Comparison of ENCODE assay signal across 16 mouse cellular contexts in genomic region chr3:153556621-153557020, GRCm38 (mm10).
A peak's percentile ranks its signal among the peaks of the same experiment; 100 is the strongest.
DNase-seq lines count a peak whose midpoint lies in the region; ATAC-seq and TF ChIP-seq lines count a peak whose summit lies in the region.
"Had no signal": no experiment of that assay in that cellular context is flagged by ENCODE, and none has a peak within 500 bp of the region (broad histone marks: within the 10 kb centered on the region; RNA-seq: fewer than 3 reads in every experiment).

No protein-coding gene starts in this region.

- H3K4me3 ChIP-seq in forebrain, postnatal 0 days (ENCODE audit: low read depth, low read length) = no peak overlapping the region
- no peak overlapping the region for H3K4me3 ChIP-seq in forebrain, embryonic 15.5 days
- no peak overlapping the region for H3K4me3 ChIP-seq in hindbrain, postnatal 0 days (ENCODE audit: low read length)
- H3K4me3 ChIP-seq in hindbrain, embryonic 10.5 days = no peak overlapping the region
- H3K4me3 ChIP-seq: embryonic facial prominence, embryonic 12.5 days; midbrain, embryonic 15.5 days had no signal

- TF ChIP-seq CTCF in forebrain, postnatal 0 days (IDR thresholded peaks at IDR 0.05; ENCODE audit: low read depth) = no peak
- TF ChIP-seq CTCF in hindbrain, postnatal 0 days (IDR thresholded peaks at IDR 0.05; ENCODE audit: low read depth) = no peak

- H3K9ac ChIP-seq in forebrain, postnatal 0 days = no peak overlapping the region
- no peak overlapping the region for H3K9ac ChIP-seq in forebrain, embryonic 15.5 days (replicated peaks)
- H3K9ac ChIP-seq in hindbrain, postnatal 0 days (replicated peaks; ENCODE audit: low read length) = no peak overlapping the region
- H3K9ac ChIP-seq: embryonic facial prominence, embryonic 12.5 days; hindbrain, embryonic 14.5 days; midbrain, embryonic 15.5 days had no signal

- H3K4me1 ChIP-seq in forebrain, postnatal 0 days (ENCODE audit: insufficient read depth) = no peaks in the 10 kb centered on the region
- no peaks in the 10 kb centered on the region for H3K4me1 ChIP-seq in forebrain, embryonic 15.5 days
- 0 out of 2 replicates have a peak, but pooled peaks cover 3% of the 10 kb centered on the region for H3K4me1 ChIP-seq in hindbrain, postnatal 0 days (ENCODE audit: insufficient read depth, low read length)
- no peaks in the 10 kb centered on the region for H3K4me1 ChIP-seq in hindbrain, embryonic 10.5 days (replicated peaks)
- H3K4me1 ChIP-seq: embryonic facial prominence, embryonic 12.5 days; midbrain, embryonic 15.5 days had no signal

- H3K36me3 ChIP-seq in forebrain, postnatal 0 days (ENCODE audit: insufficient read depth) = no peaks in the 10 kb centered on the region
- H3K36me3 ChIP-seq in forebrain, embryonic 15.5 days = no peaks in the 10 kb centered on the region
- H3K36me3 ChIP-seq in hindbrain, postnatal 0 days (ENCODE audit: insufficient read depth, low read length) = no peaks in the 10 kb centered on the region
- H3K36me3 ChIP-seq in hindbrain, embryonic 10.5 days = 0 out of 2 replicates have a peak, but pooled peaks cover 2% of the 10 kb centered on the region
- H3K36me3 ChIP-seq: embryonic facial prominence, embryonic 12.5 days; midbrain, embryonic 15.5 days had no signal

- 61% methylated on average over 11 of the region's 11 CpGs for WGBS in forebrain, postnatal 0 days
- WGBS in forebrain, embryonic 15.5 days = 70% methylated on average over 11 of the region's 11 CpGs
- WGBS in hindbrain, postnatal 0 days = 43% methylated on average over 11 of the region's 11 CpGs
- WGBS in hindbrain, embryonic 10.5 days = 78% methylated on average over 11 of the region's 11 CpGs

- H3K27me3 ChIP-seq in forebrain, postnatal 0 days (ENCODE audit: insufficient read depth, low read length) = no peaks in the 10 kb centered on the region
- no peaks in the 10 kb centered on the region for H3K27me3 ChIP-seq in forebrain, embryonic 15.5 days
- no peaks in the 10 kb centered on the region for H3K27me3 ChIP-seq in hindbrain, postnatal 0 days (ENCODE audit: insufficient read depth, low read length)
- H3K27me3 ChIP-seq in hindbrain, embryonic 10.5 days (ENCODE audit: insufficient read depth, poor library complexity, severe bottlenecking) = no peaks in the 10 kb centered on the region
- H3K27me3 ChIP-seq: embryonic facial prominence, embryonic 12.5 days; midbrain, embryonic 15.5 days had no signal

- ATAC-seq in forebrain, postnatal 0 days = 0 out of 2 replicates have a peak, but pooled peaks have one; percentile 27
- ATAC-seq in forebrain, embryonic 15.5 days (replicated peaks) = no peak
- ATAC-seq in hindbrain, postnatal 0 days = no peak
- ATAC-seq: midbrain, embryonic 15.5 days had no signal

- DNase-seq in forebrain, postnatal 0 days = no peak
- peak; percentile 34 for DNase-seq in hindbrain, postnatal 0 days (ENCODE audit: low spot score)
- DNase-seq in hindbrain, embryonic 10.5 days (ENCODE audit: low spot score) = no peak
- DNase-seq in right cerebral cortex, postnatal 4 days = peak; percentile 38
- DNase-seq in right cerebral cortex, postnatal 14 days = no peak
- no peak for DNase-seq in embryo, embryonic 10 days (ENCODE audit: low spot score)
- DNase-seq in adrenal gland, postnatal 25 days = no peak
- DNase-seq: adrenal gland, adult 2 months; layer of hippocampus, adult 9-11 months; thymus, postnatal 36 days had no signal

- no peak overlapping the region for H3K27ac ChIP-seq in forebrain, postnatal 0 days (ENCODE audit: low read depth, low read length)
- no peak overlapping the region for H3K27ac ChIP-seq in forebrain, embryonic 15.5 days (replicated peaks)
- no peak overlapping the region for H3K27ac ChIP-seq in hindbrain, postnatal 0 days
- no peak overlapping the region for H3K27ac ChIP-seq in hindbrain, embryonic 10.5 days
- H3K27ac ChIP-seq: embryonic facial prominence, embryonic 12.5 days; hindbrain, embryonic 14.5 days; macrophage; midbrain, embryonic 15.5 days had no signal

- no peak overlapping the region for H3K4me2 ChIP-seq in forebrain, postnatal 0 days (ENCODE audit: low read depth)
- no peak overlapping the region for H3K4me2 ChIP-seq in forebrain, embryonic 15.5 days (replicated peaks)
- H3K4me2 ChIP-seq in hindbrain, postnatal 0 days (ENCODE audit: low read depth, low read length) = no peak overlapping the region
- H3K4me2 ChIP-seq: embryonic facial prominence, embryonic 12.5 days; hindbrain, embryonic 14.5 days; liver, embryonic 11.5 days; midbrain, embryonic 15.5 days had no signal

- H3K9me3 ChIP-seq in forebrain, postnatal 0 days (ENCODE audit: low read length) = no peaks in the 10 kb centered on the region
- H3K9me3 ChIP-seq in forebrain, embryonic 15.5 days = no peaks in the 10 kb centered on the region
- H3K9me3 ChIP-seq in hindbrain, postnatal 0 days (ENCODE audit: low read length) = no peaks in the 10 kb centered on the region
- H3K9me3 ChIP-seq in hindbrain, embryonic 10.5 days = no peaks in the 10 kb centered on the region
- H3K9me3 ChIP-seq: embryonic facial prominence, embryonic 12.5 days; midbrain, embryonic 15.5 days had no signal

Comparison
In these comparisons a context has a peak if more than half of its experiments do, and no peak if none do; other contexts are left out.
1. DNase-seq: peak in hindbrain, postnatal 0 days (single experiment) and right cerebral cortex, postnatal 4 days (single experiment); none in forebrain, postnatal 0 days (single experiment), hindbrain, embryonic 10.5 days (single experiment), right cerebral cortex, postnatal 14 days (single experiment), embryo, embryonic 10 days (single experiment) and adrenal gland, postnatal 25 days (single experiment).